25 mouse cellular contexts compared by ENCODE assay signal in the genomic region with DNA sequence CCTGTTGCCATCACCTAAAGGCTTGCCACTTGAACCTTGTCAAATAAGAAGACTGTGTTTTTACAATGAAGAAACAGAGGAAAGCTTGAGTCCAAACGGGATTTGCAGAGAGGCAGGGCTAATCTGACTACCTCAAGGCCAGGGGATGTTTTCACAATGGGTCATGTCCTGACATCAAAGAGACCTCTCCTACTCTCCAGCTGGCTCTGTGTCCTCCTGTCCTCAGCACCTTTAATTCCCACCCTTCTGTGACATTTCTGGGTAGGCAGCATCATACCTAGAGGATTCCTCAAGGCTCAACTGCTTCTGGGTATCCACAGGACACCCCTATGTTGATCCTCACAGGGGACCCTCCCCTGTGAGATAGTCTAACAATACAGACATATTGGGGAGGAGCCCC.
"Had no signal": no experiment of that assay in that cellular context is flagged by ENCODE, and none has a peak within 500 bp of the region (broad histone marks: within the 10 kb centered on the region; RNA-seq: fewer than 3 reads in every experiment).

No protein-coding gene starts in this region.

- H3K9me3 ChIP-seq: heart, embryonic 10.5 days; heart, embryonic 13.5 days; heart, embryonic 15.5 days; hindbrain, embryonic 12.5 days; hindbrain, embryonic 15.5 days; kidney, embryonic 15.5 days; limb, embryonic 10.5 days; limb, embryonic 12.5 days; liver, embryonic 13.5 days had no signal

- DNase-seq: forebrain, postnatal 0 days; gastrocnemius, postnatal 14 days; gastrocnemius, postnatal 36 days; heart, adult 18-20 months; heart, postnatal 14 days; heart, postnatal 36 days; kidney, adult 11 months; kidney, adult 2 months; kidney, adult 9 months; kidney, postnatal 14 days; kidney, postnatal 36 days; liver, embryonic 13.5 days had no signal

- H3K27me3 ChIP-seq: heart, embryonic 13.5 days; heart, embryonic 15.5 days; hindbrain, embryonic 12.5 days; hindbrain, embryonic 15.5 days; kidney, embryonic 15.5 days; limb, embryonic 12.5 days; liver, embryonic 13.5 days had no signal

- H3K4me2 ChIP-seq: heart, embryonic 13.5 days; heart, embryonic 15.5 days; hindbrain, embryonic 12.5 days; hindbrain, embryonic 15.5 days; kidney, embryonic 15.5 days; limb, embryonic 12.5 days; liver, embryonic 13.5 days had no signal

- H3K9ac ChIP-seq: forebrain, postnatal 0 days; heart, embryonic 13.5 days; heart, embryonic 15.5 days; hindbrain, embryonic 12.5 days; hindbrain, embryonic 15.5 days; kidney, embryonic 15.5 days; limb, embryonic 12.5 days; liver, embryonic 13.5 days had no signal

- H3K27ac ChIP-seq: heart, embryonic 10.5 days; heart, embryonic 13.5 days; heart, embryonic 15.5 days; hindbrain, embryonic 12.5 days; hindbrain, embryonic 15.5 days; hindbrain, postnatal 0 days; kidney, embryonic 15.5 days; kidney, postnatal 0 days; layer of hippocampus, adult 2 months; left cerebral cortex, adult 2 months; limb, embryonic 10.5 days; limb, embryonic 12.5 days; liver, embryonic 13.5 days had no signal

- H3K4me1 ChIP-seq: heart, embryonic 13.5 days; heart, embryonic 15.5 days; hindbrain, embryonic 12.5 days; hindbrain, embryonic 15.5 days; kidney, embryonic 15.5 days; limb, embryonic 12.5 days; liver, embryonic 13.5 days had no signal

- H3K36me3 ChIP-seq: heart, embryonic 10.5 days; heart, embryonic 13.5 days; heart, embryonic 15.5 days; hindbrain, embryonic 12.5 days; hindbrain, embryonic 15.5 days; kidney, embryonic 15.5 days; limb, embryonic 10.5 days; limb, embryonic 12.5 days; liver, embryonic 13.5 days had no signal

- H3K4me3 ChIP-seq: heart, embryonic 10.5 days; heart, embryonic 13.5 days; heart, embryonic 15.5 days; hindbrain, embryonic 12.5 days; hindbrain, embryonic 15.5 days; kidney, embryonic 15.5 days; layer of hippocampus, adult 2 months; left cerebral cortex, adult 2 months; limb, embryonic 10.5 days; limb, embryonic 12.5 days; liver, embryonic 13.5 days had no signal

- ATAC-seq: forebrain, postnatal 0 days; hindbrain, postnatal 0 days; intestine, embryonic 16.5 days had no signal
